Mouse (Mus musculus): Measurements from ENCODE around the gene Cuedc1. TPM values are rescaled to one million over a fixed set of nuclear protein-coding genes. Genes with fewer than 3 reads are reported as not detected.
A peak's percentile ranks its signal among the peaks of the same experiment; 100 is the strongest.

The Cuedc1 gene
- polyA plus RNA-seq, 1 experiment = 16.5 TPM

DNA sequence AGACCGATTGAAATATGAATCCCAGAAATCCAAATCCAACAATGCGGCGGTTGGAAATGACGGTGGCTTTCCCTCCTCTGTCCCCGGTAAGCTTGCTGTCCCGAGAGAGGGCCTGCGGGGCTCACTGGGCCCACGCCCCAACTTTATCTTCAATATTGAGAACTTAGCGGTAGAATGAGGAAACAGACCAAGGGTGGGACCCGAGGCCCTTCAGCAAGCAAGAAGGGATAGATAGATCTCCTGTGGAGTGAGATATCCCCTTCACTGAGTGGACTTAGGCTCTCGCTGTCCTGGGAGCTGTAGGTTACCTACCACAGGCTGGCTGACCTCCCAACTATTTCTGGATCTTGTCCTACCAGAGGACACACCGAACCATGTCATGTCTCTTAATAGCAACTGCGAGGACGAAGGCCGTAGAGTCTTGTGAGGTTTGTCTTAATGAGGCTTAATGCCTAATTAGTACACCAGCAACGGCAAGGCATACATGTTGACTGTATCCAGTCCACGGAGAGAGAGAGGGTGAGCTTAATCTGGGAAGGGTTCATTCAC is 86.8 kb downstream of the Cuedc1 start:
- Histone ChIP-seq H3K27ac (ENCODE audit: insufficient read depth, low read depth, low read length) (no peak overlapping the region), H3K36me3 (ENCODE audit: control insufficient read depth, insufficient read depth, low read length) (no peaks in the 10 kb centered on the region), H3K27me3 (replicated peaks; ENCODE audit: control insufficient read depth, insufficient read depth, low read length) (no peaks in the 10 kb centered on the region), H3K4me3 (ENCODE audit: insufficient read depth, low read depth, low read length) (no peak overlapping the region), H3K4me1 (ENCODE audit: control insufficient read depth, insufficient read depth, low read length) (peaks cover 20% of the 10 kb centered on the region)
- DNase-seq = no peak
- WGBS = 91% methylated on average over 17 of the region's 17 CpGs
- TF ChIP-seq CTCF (conservative IDR thresholded peaks at IDR 0.05; ENCODE audit: insufficient read depth, insufficient read length, low read depth, low read length) (no peak), POLR2A (IDR thresholded peaks at IDR 0.05; ENCODE audit: low read depth, low read length) (no peak)

GRCm38 (mm10) chr11:88186078-88186946 is 88.5 kb downstream of the Cuedc1 start:
- H3K4me1 ChIP-seq (ENCODE audit: control insufficient read depth, insufficient read depth, low read length) = peaks cover 20% of the 10 kb centered on the region

DNA sequence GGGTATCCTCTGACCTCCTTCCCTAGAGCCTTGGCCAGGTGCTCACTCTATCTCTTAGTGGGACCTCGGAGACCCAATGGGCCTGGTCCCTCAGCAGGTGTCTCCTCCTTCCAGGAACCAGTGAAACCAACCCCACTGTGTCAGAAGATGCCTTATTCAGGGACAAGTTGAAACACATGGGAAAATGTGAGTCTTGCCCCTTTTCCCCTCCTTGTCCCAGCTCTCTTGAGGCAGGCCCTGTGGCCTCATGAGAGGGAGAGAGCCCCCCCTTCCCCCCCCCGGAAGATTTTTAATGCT is 89.0 kb downstream of the Cuedc1 start:
- H3K4me3 ChIP-seq (ENCODE audit: insufficient read depth, low read depth, low read length) = no peak overlapping the region
- H3K4me1 ChIP-seq (ENCODE audit: control insufficient read depth, insufficient read depth, low read length) = peaks cover 17% of the 10 kb centered on the region
- H3K27me3 ChIP-seq (replicated peaks; ENCODE audit: control insufficient read depth, insufficient read depth, low read length) = no peaks in the 10 kb centered on the region
- DNase-seq = no peak
- no peaks in the 10 kb centered on the region for H3K36me3 ChIP-seq (ENCODE audit: control insufficient read depth, insufficient read depth, low read length)
- peak overlapping the region; percentile 54; the same call in 1 of the 2 replicates for H3K27ac ChIP-seq (ENCODE audit: insufficient read depth, low read depth, low read length)
- TF ChIP-seq CTCF (conservative IDR thresholded peaks at IDR 0.05; ENCODE audit: insufficient read depth, insufficient read length, low read depth, low read length) (no peak), POLR2A (IDR thresholded peaks at IDR 0.05; ENCODE audit: low read depth, low read length) (no peak)
- WGBS = 43% methylated on average over 2 of the region's 2 CpGs

More at GRCm38 (mm10) chr11:88186078-88186946, 88.5 kb downstream of the Cuedc1 start:
- Histone ChIP-seq H3K27me3 (replicated peaks; ENCODE audit: control insufficient read depth, insufficient read depth, low read length) (no peaks in the 10 kb centered on the region), H3K4me3 (ENCODE audit: insufficient read depth, low read depth, low read length) (no peak overlapping the region), H3K36me3 (ENCODE audit: control insufficient read depth, insufficient read depth, low read length) (no peaks in the 10 kb centered on the region), H3K27ac (ENCODE audit: insufficient read depth, low read depth, low read length) (peak overlapping the region; percentile 54)
- no peak for TF ChIP-seq POLR2A (IDR thresholded peaks at IDR 0.05; ENCODE audit: low read depth, low read length)
- TF ChIP-seq CTCF (conservative IDR thresholded peaks at IDR 0.05; ENCODE audit: insufficient read depth, insufficient read length, low read depth, low read length) = no peak
- peak; percentile 76 for DNase-seq
- WGBS = 63% methylated on average over 14 of the region's 14 CpGs

DNA sequence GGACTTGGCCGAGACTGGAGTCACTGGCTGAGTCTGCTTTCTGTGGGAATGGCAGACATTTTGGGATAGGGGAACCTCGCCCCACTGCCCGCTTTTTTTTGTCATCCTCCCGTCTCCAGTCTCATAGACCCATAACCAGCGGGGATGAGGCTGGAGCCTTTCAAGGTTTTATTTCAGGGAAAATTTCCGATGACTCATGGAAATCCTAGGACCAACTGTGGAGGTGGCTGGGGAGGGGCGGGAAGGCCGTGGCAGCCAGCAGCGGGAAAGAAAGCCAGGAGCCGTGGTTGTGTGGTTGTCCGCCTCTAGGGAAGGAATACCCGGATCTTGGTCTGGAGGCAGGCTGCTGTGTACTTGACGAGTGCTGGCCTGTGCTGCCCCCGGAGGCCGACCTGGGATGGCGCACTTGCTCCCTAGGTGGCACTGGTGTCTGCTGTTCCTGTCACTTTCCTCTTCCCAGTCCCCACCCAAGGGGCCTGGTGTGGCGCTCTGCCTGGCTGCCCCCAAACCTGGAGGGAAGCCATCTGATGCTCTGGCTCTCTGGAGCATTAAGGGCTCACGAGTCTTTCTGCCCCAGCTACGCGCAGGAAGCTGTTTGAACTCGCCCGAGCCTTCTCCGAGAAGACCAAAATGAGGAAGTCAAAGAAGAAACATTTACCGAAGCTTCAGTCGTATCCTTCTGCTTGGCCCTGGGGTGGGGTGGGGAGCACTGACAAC is 89.7 kb downstream of the Cuedc1 start:
- peak overlapping the region; percentile 40 for H3K4me3 ChIP-seq (ENCODE audit: insufficient read depth, low read depth, low read length)
- DNase-seq = peak; percentile 95
- H3K27me3 ChIP-seq (replicated peaks; ENCODE audit: control insufficient read depth, insufficient read depth, low read length) = no peaks in the 10 kb centered on the region
- H3K36me3 ChIP-seq (ENCODE audit: control insufficient read depth, insufficient read depth, low read length) = no peaks in the 10 kb centered on the region
- 8% methylated on average over 25 of the region's 25 CpGs for WGBS
- peaks cover 17% of the 10 kb centered on the region for H3K4me1 ChIP-seq (ENCODE audit: control insufficient read depth, insufficient read depth, low read length)
- no peak for TF ChIP-seq POLR2A (IDR thresholded peaks at IDR 0.05; ENCODE audit: low read depth, low read length)
- peak; percentile 94 for TF ChIP-seq CTCF (conservative IDR thresholded peaks at IDR 0.05; ENCODE audit: insufficient read depth, insufficient read length, low read depth, low read length)
- H3K27ac ChIP-seq (ENCODE audit: insufficient read depth, low read depth, low read length) = peak overlapping the region; percentile 59

DNA sequence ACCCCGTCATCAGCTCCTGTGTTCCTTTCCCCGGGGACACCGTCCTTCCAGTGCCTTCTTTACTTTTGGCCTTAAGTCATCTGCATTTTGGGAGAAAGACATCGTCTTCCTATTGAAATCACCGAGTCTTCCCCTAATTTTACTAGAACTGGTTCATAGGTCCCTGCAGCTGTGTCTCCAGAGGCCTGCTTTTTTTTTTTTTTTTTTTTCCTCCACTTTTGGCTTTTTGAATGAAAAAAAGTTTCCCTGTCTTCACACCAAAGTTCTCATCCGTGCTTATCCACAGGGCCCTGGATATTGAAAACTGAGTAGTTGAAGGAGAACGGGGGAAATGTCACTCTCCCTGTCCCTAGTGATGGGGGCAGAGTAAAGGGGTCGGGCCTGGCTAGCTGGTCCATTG is 90.4 kb downstream of the Cuedc1 start:
- peaks cover 17% of the 10 kb centered on the region for H3K4me1 ChIP-seq (ENCODE audit: control insufficient read depth, insufficient read depth, low read length)
- peak overlapping the region; percentile 40; the same call in 1 of the 2 replicates for H3K4me3 ChIP-seq (ENCODE audit: insufficient read depth, low read depth, low read length)
- TF ChIP-seq CTCF (conservative IDR thresholded peaks at IDR 0.05; ENCODE audit: insufficient read depth, insufficient read length, low read depth, low read length) (no peak), POLR2A (IDR thresholded peaks at IDR 0.05; ENCODE audit: low read depth, low read length) (no peak)
- no peak for DNase-seq
- peak overlapping the region; percentile 59 for H3K27ac ChIP-seq (ENCODE audit: insufficient read depth, low read depth, low read length)
- no peaks in the 10 kb centered on the region for H3K27me3 ChIP-seq (replicated peaks; ENCODE audit: control insufficient read depth, insufficient read depth, low read length)
- WGBS = 45% methylated on average over 8 of the region's 8 CpGs
- no peaks in the 10 kb centered on the region for H3K36me3 ChIP-seq (ENCODE audit: control insufficient read depth, insufficient read depth, low read length)

GRCm38 (mm10) chr11:88188635-88189034 is 90.8 kb downstream of the Cuedc1 start:
- 95% methylated on average over 7 of the region's 7 CpGs for WGBS

DNA sequence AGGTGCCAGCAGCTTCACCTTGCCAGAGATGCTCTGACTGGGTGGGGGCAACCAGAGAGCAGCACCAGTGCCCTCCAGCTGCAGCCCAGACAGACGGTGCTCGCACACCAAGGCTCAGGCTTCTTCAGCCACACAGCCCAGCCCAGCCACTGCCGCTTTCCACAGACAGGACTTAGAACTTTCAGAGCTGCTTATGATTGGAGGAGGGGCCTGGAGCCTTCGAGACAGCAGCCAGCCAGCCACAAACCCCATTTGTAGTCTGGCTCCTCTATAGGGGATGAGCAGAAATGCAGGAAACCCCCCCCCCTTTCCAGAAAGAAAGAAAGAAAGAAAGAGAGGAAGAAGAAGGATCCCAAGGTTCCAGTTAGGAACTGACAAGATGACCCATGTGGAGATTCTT is 94.7 kb downstream of the Cuedc1 start:
- 52% methylated on average over 4 of the region's 4 CpGs for WGBS
- DNase-seq = no peak
- Histone ChIP-seq H3K4me3 (ENCODE audit: insufficient read depth, low read depth, low read length) (no peak overlapping the region), H3K4me1 (ENCODE audit: control insufficient read depth, insufficient read depth, low read length) (peaks cover 15% of the 10 kb centered on the region; the same call in 1 of the 2 replicates), H3K36me3 (ENCODE audit: control insufficient read depth, insufficient read depth, low read length) (no peaks in the 10 kb centered on the region), H3K27me3 (replicated peaks; ENCODE audit: control insufficient read depth, insufficient read depth, low read length) (no peaks in the 10 kb centered on the region), H3K27ac (ENCODE audit: insufficient read depth, low read depth, low read length) (no peak overlapping the region)
- TF ChIP-seq CTCF (conservative IDR thresholded peaks at IDR 0.05; ENCODE audit: insufficient read depth, insufficient read length, low read depth, low read length) (no peak), POLR2A (IDR thresholded peaks at IDR 0.05; ENCODE audit: low read depth, low read length) (no peak)

More at GRCm38 (mm10) chr11:88188635-88189034, 90.8 kb downstream of the Cuedc1 start:
- DNase-seq = no peak
- Histone ChIP-seq H3K36me3 (ENCODE audit: control insufficient read depth, insufficient read depth, low read length) (no peaks in the 10 kb centered on the region), H3K27me3 (replicated peaks; ENCODE audit: control insufficient read depth, insufficient read depth, low read length) (no peaks in the 10 kb centered on the region), H3K4me1 (ENCODE audit: control insufficient read depth, insufficient read depth, low read length) (peaks cover 17% of the 10 kb centered on the region), H3K27ac (ENCODE audit: insufficient read depth, low read depth, low read length) (no peak overlapping the region), H3K4me3 (ENCODE audit: insufficient read depth, low read depth, low read length) (no peak overlapping the region)
- TF ChIP-seq CTCF (conservative IDR thresholded peaks at IDR 0.05; ENCODE audit: insufficient read depth, insufficient read length, low read depth, low read length) (no peak), POLR2A (IDR thresholded peaks at IDR 0.05; ENCODE audit: low read depth, low read length) (no peak)

Data from kidney, adult 2 months (tissue).